Mouse (Mus musculus): Measurements from ENCODE around the gene Rhod. TPM values are rescaled to one million over a fixed set of nuclear protein-coding genes. Genes with fewer than 3 reads are reported as not detected.

Rhod gene
- polyA plus RNA-seq, 1 experiment from 2014 or later, result 18.3 TPM

DNA sequence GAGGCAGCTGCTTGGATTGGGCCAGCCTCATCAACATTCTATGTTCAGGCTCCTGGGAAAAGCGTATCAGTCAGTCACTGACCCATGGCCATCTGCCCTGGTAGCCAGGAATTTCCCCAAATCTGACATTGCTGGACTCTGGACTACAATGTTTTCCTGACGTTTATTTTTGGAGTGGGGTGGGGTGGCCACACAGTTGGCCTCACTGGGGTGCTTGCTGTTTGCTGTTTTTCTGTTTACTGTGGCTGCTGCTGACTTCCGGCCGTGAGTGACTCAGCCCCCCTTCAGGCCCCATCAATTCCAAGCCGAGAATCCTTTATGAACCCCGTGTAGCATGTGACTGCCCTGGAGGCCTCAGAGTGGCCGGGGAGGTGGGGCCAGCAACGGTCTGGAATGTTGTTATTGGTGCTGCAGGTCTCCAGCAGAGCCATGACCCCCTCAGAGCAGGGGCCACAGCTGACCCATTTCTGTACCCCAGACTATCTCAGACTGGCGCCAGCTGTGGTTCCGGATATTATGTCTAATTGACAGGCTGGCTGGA lies 2.5 kb upstream of the Rhod start:
- H3K4me1 ChIP-seq (ENCODE audit: control insufficient read depth, insufficient read depth, low read length), result peaks cover 33% of the 10 kb centered on the region
- no peak overlapping the region for H3K9ac ChIP-seq (ENCODE audit: low read length)
- H3K9me3 ChIP-seq (replicated peaks; ENCODE audit: control insufficient read depth, low read length), result no peaks in the 10 kb centered on the region
- H3K27ac ChIP-seq (ENCODE audit: low read length), result 0 out of 2 replicates have a peak overlapping the region, but pooled peaks have one; percentile 11
- 0 out of 2 replicates have a peak, but pooled peaks have one; percentile 11 for ATAC-seq (replicated peaks; ENCODE audit: extremely low read depth, insufficient read depth, low FRiP score)
- no peaks in the 10 kb centered on the region for H3K27me3 ChIP-seq (ENCODE audit: control insufficient read depth, insufficient read depth, low read length)
- H3K36me3 ChIP-seq (ENCODE audit: control insufficient read depth, insufficient read depth), result no peaks in the 10 kb centered on the region
- 28% methylated on average over 10 of the region's 10 CpGs for WGBS
- 0 out of 2 replicates have a peak overlapping the region, but pooled peaks have one; percentile 9 for H3K4me2 ChIP-seq (ENCODE audit: low read depth, low read length)
- H3K4me3 ChIP-seq (ENCODE audit: low read length), result no peak overlapping the region

DNA sequence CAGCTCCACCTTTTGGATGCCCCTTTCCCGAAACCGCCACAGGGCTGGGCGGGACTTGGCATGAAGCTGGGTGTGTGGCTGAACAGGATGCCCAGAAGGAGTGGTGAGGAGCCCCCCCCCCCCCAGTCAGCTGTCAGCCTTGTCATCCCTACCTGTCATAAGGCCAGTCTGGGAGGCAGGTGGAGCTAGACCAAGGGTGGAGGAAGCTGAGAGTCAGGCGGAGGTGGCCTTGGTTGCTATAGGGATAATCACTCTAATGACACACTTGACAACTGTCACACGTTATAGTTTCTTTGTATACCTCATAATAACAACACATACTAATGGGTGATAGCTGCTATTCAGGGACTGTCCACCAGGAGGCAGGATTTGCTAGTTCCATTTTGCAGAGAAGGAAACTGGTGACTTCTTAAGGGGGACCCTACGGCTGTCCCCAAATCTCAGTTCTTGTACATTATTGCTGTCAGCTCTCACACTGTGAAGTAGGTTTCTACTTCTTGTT lies 1.9 kb upstream of the Rhod start:
- Histone ChIP-seq H3K4me2 (ENCODE audit: low read depth, low read length) (no peak overlapping the region), H3K27ac (ENCODE audit: low read length) (no peak overlapping the region), H3K4me3 (ENCODE audit: low read length) (no peak overlapping the region), H3K9ac (ENCODE audit: low read length) (no peak overlapping the region), H3K4me1 (ENCODE audit: control insufficient read depth, insufficient read depth, low read length) (peaks cover 35% of the 10 kb centered on the region), H3K27me3 (ENCODE audit: control insufficient read depth, insufficient read depth, low read length) (no peaks in the 10 kb centered on the region), H3K9me3 (replicated peaks; ENCODE audit: control insufficient read depth, low read length) (no peaks in the 10 kb centered on the region), H3K36me3 (ENCODE audit: control insufficient read depth, insufficient read depth) (no peaks in the 10 kb centered on the region)
- ATAC-seq (replicated peaks; ENCODE audit: extremely low read depth, insufficient read depth, low FRiP score), result no peak
- 29% methylated on average over 6 of the region's 6 CpGs for WGBS

GRCm38 (mm10) chr19:4440222-4440621 lies 990 bp upstream of the Rhod start:
- no peaks in the 10 kb centered on the region for H3K27me3 ChIP-seq (ENCODE audit: control insufficient read depth, insufficient read depth, low read length)
- 9% methylated on average over 8 of the region's 8 CpGs for WGBS
- H3K36me3 ChIP-seq (ENCODE audit: control insufficient read depth, insufficient read depth), result no peaks in the 10 kb centered on the region
- H3K9ac ChIP-seq (ENCODE audit: low read length), result peak overlapping the region; percentile 84; the same call in 1 of the 2 replicates
- no peaks in the 10 kb centered on the region for H3K9me3 ChIP-seq (replicated peaks; ENCODE audit: control insufficient read depth, low read length)
- peaks cover 36% of the 10 kb centered on the region for H3K4me1 ChIP-seq (ENCODE audit: control insufficient read depth, insufficient read depth, low read length)
- no peak overlapping the region for H3K27ac ChIP-seq (ENCODE audit: low read length)
- ATAC-seq (replicated peaks; ENCODE audit: extremely low read depth, insufficient read depth, low FRiP score), result no peak
- H3K4me2 ChIP-seq (ENCODE audit: low read depth, low read length), result peak overlapping the region; percentile 72
- H3K4me3 ChIP-seq (ENCODE audit: low read length), result peak overlapping the region; percentile 68

DNA sequence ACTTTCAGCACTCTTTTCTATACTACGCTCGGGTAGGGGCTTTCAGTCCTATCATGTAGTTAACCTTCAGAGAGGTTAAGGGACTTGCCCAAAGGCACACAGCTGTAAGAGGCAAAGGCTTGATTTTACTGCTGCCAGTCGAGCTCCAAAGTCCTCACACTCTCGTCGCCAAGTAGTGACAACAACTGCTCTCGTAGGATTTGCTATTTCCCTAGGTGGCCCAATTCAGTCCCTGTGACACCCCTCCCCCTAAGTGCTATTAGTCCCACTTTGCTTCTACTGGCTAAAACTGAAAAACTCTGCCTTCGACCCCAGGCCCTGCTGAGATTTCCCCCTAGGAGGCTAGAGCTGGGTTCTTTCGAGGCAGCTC lies 456 bp downstream of the Rhod start:
- Histone ChIP-seq H3K9me3 (replicated peaks; ENCODE audit: control insufficient read depth, low read length) (no peaks in the 10 kb centered on the region), H3K27ac (ENCODE audit: low read length) (peak overlapping the region; percentile 32; the same call in 1 of the 2 replicates), H3K27me3 (ENCODE audit: control insufficient read depth, insufficient read depth, low read length) (no peaks in the 10 kb centered on the region), H3K4me2 (ENCODE audit: low read depth, low read length) (peak overlapping the region; percentile 72), H3K36me3 (ENCODE audit: control insufficient read depth, insufficient read depth) (no peaks in the 10 kb centered on the region), H3K4me1 (ENCODE audit: control insufficient read depth, insufficient read depth, low read length) (peaks cover 36% of the 10 kb centered on the region), H3K4me3 (ENCODE audit: low read length) (peak overlapping the region; percentile 68), H3K9ac (ENCODE audit: low read length) (peak overlapping the region; percentile 84)
- ATAC-seq (replicated peaks; ENCODE audit: extremely low read depth, insufficient read depth, low FRiP score), result no peak
- 6% methylated on average over 8 of the region's 8 CpGs for WGBS

GRCm38 (mm10) chr19:4437886-4438285 lies 1.3 kb downstream of the Rhod start:
- no peak overlapping the region for H3K27ac ChIP-seq (ENCODE audit: low read length)
- no peaks in the 10 kb centered on the region for H3K36me3 ChIP-seq (ENCODE audit: control insufficient read depth, insufficient read depth)
- no peak overlapping the region for H3K4me3 ChIP-seq (ENCODE audit: low read length)
- H3K27me3 ChIP-seq (ENCODE audit: control insufficient read depth, insufficient read depth, low read length), result no peaks in the 10 kb centered on the region
- H3K4me2 ChIP-seq (ENCODE audit: low read depth, low read length), result no peak overlapping the region
- no peak overlapping the region for H3K9ac ChIP-seq (ENCODE audit: low read length)
- 60% methylated on average over 6 of the region's 6 CpGs for WGBS
- peaks cover 36% of the 10 kb centered on the region for H3K4me1 ChIP-seq (ENCODE audit: control insufficient read depth, insufficient read depth, low read length)
- no peak for ATAC-seq (replicated peaks; ENCODE audit: extremely low read depth, insufficient read depth, low FRiP score)
- no peaks in the 10 kb centered on the region for H3K9me3 ChIP-seq (replicated peaks; ENCODE audit: control insufficient read depth, low read length)

- H3K27me3 ChIP-seq (ENCODE audit: control insufficient read depth, insufficient read depth, low read length), result no peaks in the 10 kb centered on the region
- H3K36me3 ChIP-seq (ENCODE audit: control insufficient read depth, insufficient read depth), result 0 out of 2 replicates have a peak, but pooled peaks cover 4% of the 10 kb centered on the region
- peaks cover 25% of the 10 kb centered on the region for H3K4me1 ChIP-seq (ENCODE audit: control insufficient read depth, insufficient read depth, low read length)
- H3K4me2 ChIP-seq (ENCODE audit: low read depth, low read length), result no peak overlapping the region
- no peak overlapping the region for H3K9ac ChIP-seq (ENCODE audit: low read length)
- WGBS, result 31% methylated on average over 3 of the region's 3 CpGs
- no peak overlapping the region for H3K27ac ChIP-seq (ENCODE audit: low read length)
- H3K4me3 ChIP-seq (ENCODE audit: low read length), result no peak overlapping the region
- no peaks in the 10 kb centered on the region for H3K9me3 ChIP-seq (replicated peaks; ENCODE audit: control insufficient read depth, low read length)
- ATAC-seq (replicated peaks; ENCODE audit: extremely low read depth, insufficient read depth, low FRiP score), result no peak
Measured at GRCm38 (mm10) chr19:4436254-4436653, 3.0 kb downstream of the Rhod start.

DNA sequence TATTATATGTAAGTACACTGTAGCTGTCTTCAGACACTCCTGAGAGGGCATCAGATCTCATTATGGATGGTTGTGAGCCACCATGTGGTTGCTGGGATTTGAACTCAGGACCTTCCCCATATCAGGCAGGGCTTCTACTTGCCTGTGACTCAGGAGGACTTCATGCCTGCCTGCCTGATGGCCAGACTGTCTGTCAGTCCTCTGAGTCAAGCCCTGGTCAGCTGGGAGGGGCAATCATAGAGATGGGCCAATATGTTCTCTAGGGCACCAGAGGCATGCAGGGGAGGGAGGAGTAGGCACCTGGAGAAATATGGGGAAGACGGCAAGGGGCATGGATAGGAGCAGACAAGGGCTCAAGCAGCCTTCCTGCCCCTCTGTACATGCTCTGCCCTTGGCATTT lies 4.2 kb downstream of the Rhod start:
- H3K36me3 ChIP-seq (ENCODE audit: control insufficient read depth, insufficient read depth), result 0 out of 2 replicates have a peak, but pooled peaks cover 4% of the 10 kb centered on the region

GRCm38 (mm10) chr19:4433756-4434155 lies 5.5 kb downstream of the Rhod start:
- no peak overlapping the region for H3K9ac ChIP-seq (ENCODE audit: low read length)
- 0 out of 2 replicates have a peak, but pooled peaks cover 4% of the 10 kb centered on the region for H3K36me3 ChIP-seq (ENCODE audit: control insufficient read depth, insufficient read depth)
- no peak overlapping the region for H3K4me2 ChIP-seq (ENCODE audit: low read depth, low read length)
- H3K9me3 ChIP-seq (replicated peaks; ENCODE audit: control insufficient read depth, low read length), result no peaks in the 10 kb centered on the region
- WGBS, result 85% methylated on average over 1 of the region's 1 CpGs
- ATAC-seq (replicated peaks; ENCODE audit: extremely low read depth, insufficient read depth, low FRiP score), result no peak
- no peak overlapping the region for H3K4me3 ChIP-seq (ENCODE audit: low read length)
- H3K27ac ChIP-seq (ENCODE audit: low read length), result no peak overlapping the region
- H3K27me3 ChIP-seq (ENCODE audit: control insufficient read depth, insufficient read depth, low read length), result no peaks in the 10 kb centered on the region
- H3K4me1 ChIP-seq (ENCODE audit: control insufficient read depth, insufficient read depth, low read length), result peaks cover 6% of the 10 kb centered on the region

More for the DNA sequence above, 4.2 kb downstream of the Rhod start:
- no peak overlapping the region for H3K4me2 ChIP-seq (ENCODE audit: low read depth, low read length)
- no peak overlapping the region for H3K9ac ChIP-seq (ENCODE audit: low read length)
- no peak overlapping the region for H3K4me3 ChIP-seq (ENCODE audit: low read length)
- peaks cover 12% of the 10 kb centered on the region for H3K4me1 ChIP-seq (ENCODE audit: control insufficient read depth, insufficient read depth, low read length)
- no peak for ATAC-seq (replicated peaks; ENCODE audit: extremely low read depth, insufficient read depth, low FRiP score)
- no peak overlapping the region for H3K27ac ChIP-seq (ENCODE audit: low read length)
- H3K9me3 ChIP-seq (replicated peaks; ENCODE audit: control insufficient read depth, low read length), result no peaks in the 10 kb centered on the region
- H3K27me3 ChIP-seq (ENCODE audit: control insufficient read depth, insufficient read depth, low read length), result no peaks in the 10 kb centered on the region
- WGBS, result 87% methylated on average over 1 of the region's 1 CpGs

GRCm38 (mm10) chr19:4430091-4430620 lies 9.1 kb downstream of the Rhod start:
- WGBS, result 91% methylated on average over 4 of the region's 4 CpGs

More at GRCm38 (mm10) chr19:4430091-4430620, 9.1 kb downstream of the Rhod start:
- Histone ChIP-seq H3K27me3 (ENCODE audit: control insufficient read depth, insufficient read depth, low read length) (no peaks in the 10 kb centered on the region), H3K4me2 (ENCODE audit: low read depth, low read length) (no peak overlapping the region), H3K9me3 (replicated peaks; ENCODE audit: control insufficient read depth, low read length) (no peaks in the 10 kb centered on the region), H3K27ac (ENCODE audit: low read length) (no peak overlapping the region), H3K36me3 (ENCODE audit: control insufficient read depth, insufficient read depth) (0 out of 2 replicates have a peak, but pooled peaks cover 8% of the 10 kb centered on the region), H3K9ac (ENCODE audit: low read length) (no peak overlapping the region), H3K4me3 (ENCODE audit: low read length) (no peak overlapping the region), H3K4me1 (ENCODE audit: control insufficient read depth, insufficient read depth, low read length) (no peaks in the 10 kb centered on the region)
- ATAC-seq (replicated peaks; ENCODE audit: extremely low read depth, insufficient read depth, low FRiP score), result no peak
